Mouse (Mus musculus) brain, embryonic 14.5 days (tissue): ENCODE measurements at regions not wholly inside any gene's neighbourhood (a gene's known extent, or its start where the extent isn't known, plus 50 kb on each side); places are given as distances from the start of the nearest gene placed in this dataset.
A peak's percentile ranks its signal among the peaks of the same experiment; 100 is the strongest.
"Not testable (repeated sequence)": the region's sequence is repeated elsewhere in the genome, so short reads cannot be mapped to it uniquely, and the experiment has no call there.

Experiments used
- DNase-seq: peaks from one replicate; pipeline ENCODE4 v3.0.0-alpha.2; 2011; ENCODE audit warnings: low read depth
- CTCF ChIP-seq: fragments of 200-500 bp; IDR thresholded peaks from 2 replicates; pipeline ENCODE4 v1.5.1; 2012; ENCODE audit warnings: inconsistent platforms, mild to moderate bottlenecking, moderate library complexity, borderline replicate concordance; ENCODE audit not compliant: insufficient read depth, insufficient read length; ENCODE audit errors: extremely low read depth
- POLR2A ChIP-seq: fragments of 200-500 bp; IDR thresholded peaks from 2 replicates; pipeline ENCODE4 v1.6.1; 2012; ENCODE audit warnings: mild to moderate bottlenecking, inconsistent platforms, borderline replicate concordance; ENCODE audit not compliant: poor library complexity, insufficient read depth, insufficient read length, severe bottlenecking; ENCODE audit errors: extremely low read depth

- DNase-seq: no peak
- no peak for TF ChIP-seq POLR2A
- no peak for TF ChIP-seq CTCF
Observed at GRCm38 (mm10) chr2:149283274-149283673, 121.6 kb upstream of the Cst10 start.

- TF ChIP-seq POLR2A: no peak
- DNase-seq: no peak
Observed at GRCm38 (mm10) chr2:149284199-149284598, 120.7 kb upstream of the Cst10 start.

GRCm38 (mm10) chr2:149296936-149297335 lies 107.9 kb upstream of the Cst10 start:
- not testable (repeated sequence) for DNase-seq

- DNase-seq: no peak
- TF ChIP-seq CTCF (no peak), POLR2A (no peak)
Observed at GRCm38 (mm10) chr2:149305553-149305952, 99.3 kb upstream of the Cst10 start.

- peak; percentile 84 for DNase-seq
- peak; percentile 73; the same call in 1 of the 2 replicates for TF ChIP-seq CTCF
- TF ChIP-seq POLR2A: no peak
Observed at GRCm38 (mm10) chr2:149350239-149350811, 54.5 kb upstream of the Cst10 start.
